Mouse (Mus musculus): ENCODE measurements at regions not wholly inside any gene's neighbourhood (a gene's known extent, or its start where the extent isn't known, plus 50 kb on each side); places are given as distances from the start of the nearest gene placed in this dataset.

DNA sequence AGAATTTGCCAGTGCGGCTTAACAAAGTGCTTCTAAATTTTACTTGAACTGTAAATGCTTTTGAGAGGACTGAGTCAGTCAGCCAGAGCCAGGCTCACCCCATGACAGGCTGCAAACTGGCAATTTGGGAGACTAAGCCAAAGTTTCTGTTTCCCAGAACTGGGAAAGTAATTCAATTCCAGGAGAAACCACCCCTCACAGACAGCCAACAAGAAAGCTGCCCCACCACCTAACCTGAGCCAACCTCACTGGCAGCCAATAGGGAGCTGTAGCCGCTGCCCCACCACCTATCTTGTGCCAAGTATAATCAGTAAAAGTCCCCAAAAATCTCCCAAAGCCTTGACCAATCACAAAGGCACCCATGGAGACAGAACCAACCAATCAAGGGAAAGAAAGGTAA is 71.6 kb upstream of the Wdr75 start:
- Histone ChIP-seq H3K27me3 (replicated peaks; ENCODE audit: insufficient read depth, low read length) (no peaks in the 10 kb centered on the region), H3K36me3 (ENCODE audit: insufficient read depth, low read length) (no peaks in the 10 kb centered on the region), H3K4me2 (replicated peaks; ENCODE audit: low read depth, low read length) (no peak overlapping the region), H3K27ac (ENCODE audit: low read length) (no peak overlapping the region), H3K4me3 (ENCODE audit: low read depth, low read length) (no peak overlapping the region), H3K9me3 (ENCODE audit: low read length) (no peaks in the 10 kb centered on the region), H3K4me1 (ENCODE audit: insufficient read depth, low read depth, low read length) (no peaks in the 10 kb centered on the region), H3K9ac (replicated peaks; ENCODE audit: low read depth) (no peak overlapping the region)
- WGBS, result 84% methylated on average over 2 of the region's 2 CpGs
- no peak for TF ChIP-seq EP300 (IDR thresholded peaks at IDR 0.05)
- TF ChIP-seq CTCF (IDR thresholded peaks at IDR 0.05), result no peak
- peak; percentile 14; the same call in 1 of the 2 replicates for ATAC-seq
- peak; percentile 7 for DNase-seq (ENCODE audit: low spot score)

DNA sequence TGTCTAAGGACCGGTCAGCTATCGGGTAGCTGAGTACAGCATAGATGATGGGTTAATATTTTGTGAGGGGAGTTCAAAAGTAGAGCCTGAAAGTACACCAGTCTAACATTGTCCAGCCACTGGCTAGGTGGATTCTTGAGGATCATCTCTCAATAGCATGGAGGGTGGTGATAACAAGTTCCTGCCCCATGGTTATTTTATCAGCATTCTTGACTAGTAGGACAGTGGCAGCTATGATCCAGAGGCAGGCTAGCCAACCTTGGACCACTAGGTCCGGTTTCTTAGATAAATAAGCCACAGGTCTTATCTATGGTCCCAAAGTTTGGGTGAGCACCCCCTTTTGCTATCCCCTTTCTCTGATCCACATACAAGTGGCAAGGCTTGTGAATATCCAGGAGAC is 62.0 kb upstream of the Wdr75 start:
- Histone ChIP-seq H3K9me3 (ENCODE audit: low read length) (no peaks in the 10 kb centered on the region), H3K27ac (ENCODE audit: low read length) (no peak overlapping the region), H3K4me2 (replicated peaks; ENCODE audit: low read depth, low read length) (no peak overlapping the region), H3K4me1 (ENCODE audit: insufficient read depth, low read depth, low read length) (no peaks in the 10 kb centered on the region), H3K27me3 (replicated peaks; ENCODE audit: insufficient read depth, low read length) (no peaks in the 10 kb centered on the region), H3K4me3 (ENCODE audit: low read depth, low read length) (no peak overlapping the region), H3K36me3 (ENCODE audit: insufficient read depth, low read length) (no peaks in the 10 kb centered on the region), H3K9ac (replicated peaks; ENCODE audit: low read depth) (no peak overlapping the region)
- no peak for DNase-seq (ENCODE audit: low spot score)
- ATAC-seq, result no peak
- TF ChIP-seq EP300 (IDR thresholded peaks at IDR 0.05) (no peak), CTCF (IDR thresholded peaks at IDR 0.05) (no peak)
- WGBS, result 88% methylated on average over 3 of the region's 3 CpGs

DNA sequence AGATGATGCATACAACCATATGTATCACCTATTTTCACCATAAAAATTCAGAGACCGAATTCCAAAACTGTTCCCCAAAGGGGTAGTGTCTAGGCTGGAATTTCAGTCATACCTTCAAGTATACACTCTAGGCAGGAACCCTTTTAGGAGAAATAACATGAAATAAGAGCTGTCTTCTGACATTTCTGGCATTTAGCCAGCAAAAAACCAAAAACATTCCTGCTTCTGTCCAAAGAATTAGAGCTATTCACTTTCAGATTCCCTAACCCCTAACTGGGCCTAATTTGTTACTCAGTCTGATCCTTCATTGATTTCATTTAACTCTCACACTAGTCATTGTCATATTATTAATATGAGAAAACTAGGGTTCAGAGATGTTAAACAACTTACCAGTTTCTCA is 49.8 kb upstream of the Wdr75 start:
- no peak overlapping the region for H3K27ac ChIP-seq (ENCODE audit: low read length)
- TF ChIP-seq EP300 (IDR thresholded peaks at IDR 0.05) (no peak), CTCF (IDR thresholded peaks at IDR 0.05) (no peak)
- no peaks in the 10 kb centered on the region for H3K4me1 ChIP-seq (ENCODE audit: insufficient read depth, low read depth, low read length)
- no peak overlapping the region for H3K4me2 ChIP-seq (replicated peaks; ENCODE audit: low read depth, low read length)
- 70% methylated on average over 1 of the region's 1 CpGs for whole genome bisulfite sequencing
- DNase-seq (ENCODE audit: low spot score) (no peak), ATAC-seq (no peak)
- H3K36me3 ChIP-seq (ENCODE audit: insufficient read depth, low read length), result no peaks in the 10 kb centered on the region
- no peaks in the 10 kb centered on the region; the same call in 1 of the 2 replicates for H3K9me3 ChIP-seq (ENCODE audit: low read length)
- no peak overlapping the region for H3K9ac ChIP-seq (replicated peaks; ENCODE audit: low read depth)
- H3K27me3 ChIP-seq (replicated peaks; ENCODE audit: insufficient read depth, low read length), result no peaks in the 10 kb centered on the region
- no peak overlapping the region for H3K4me3 ChIP-seq (ENCODE audit: low read depth, low read length)
